Mouse (Mus musculus) stomach, postnatal 0 days (tissue): Measurements from ENCODE around the gene Myrfl. TPM values are rescaled to one million over a fixed set of nuclear protein-coding genes. Genes with fewer than 3 reads are reported as not detected.

Experiments
- ATAC-seq: fragments of 200-750 bp; cut with Nextera tagmentation; 2 replicates; pipeline ENCODE4 v1.8.0; 2017; ENCODE audit not compliant: low FRiP score, low TSS enrichment
- DNase-seq: peaks from one replicate; pipeline ENCODE4 v3.0.0-alpha.2; 2016; ENCODE audit warnings: low spot score
- H3K27ac ChIP-seq: fragments of 300-500 bp; sonication (generic); replicated peaks from 2 replicates; pipeline ENCODE4 v1.5.1; 2014; ENCODE audit warnings: mild to moderate bottlenecking, control low read depth
- H3K27me3 ChIP-seq: fragments of 300-500 bp; sonication (generic); 2 replicates; pipeline ENCODE4 v1.6.1; 2014; ENCODE audit warnings: low read length; ENCODE audit not compliant: control insufficient read depth, insufficient read depth
- H3K36me3 ChIP-seq: fragments of 300-500 bp; sonication (generic); 2 replicates; pipeline ENCODE4 v1.6.1; 2014; ENCODE audit warnings: low read length, mixed read lengths; ENCODE audit not compliant: control insufficient read depth, insufficient read depth
- H3K4me1 ChIP-seq: fragments of 300-500 bp; sonication (generic); replicated peaks from 2 replicates; pipeline ENCODE4 v1.6.1; 2014; ENCODE audit warnings: antibody characterized with exemption; ENCODE audit not compliant: control insufficient read depth, insufficient read depth
- H3K4me2 ChIP-seq: fragments of 300-500 bp; sonication (generic); replicated peaks from 2 replicates; pipeline ENCODE4 v1.6.1; 2014; ENCODE audit warnings: low read depth, mild to moderate bottlenecking, control low read depth, moderate library complexity
- H3K4me3 ChIP-seq: fragments of 300-500 bp; sonication (generic); 2 replicates; pipeline ENCODE4 v1.5.1; 2014; ENCODE audit warnings: low read depth, low read length, control low read depth
- H3K9ac ChIP-seq: fragments of 300-500 bp; sonication (generic); 2 replicates; pipeline ENCODE4 v1.6.1; 2014; ENCODE audit warnings: mild to moderate bottlenecking, low read length, control low read depth, mixed read lengths
- H3K9me3 ChIP-seq: fragments of 300-500 bp; sonication (generic); 2 replicates; pipeline ENCODE4 v1.6.1; 2016; ENCODE audit warnings: low read length; ENCODE audit not compliant: control insufficient read depth
- CTCF ChIP-seq: IDR thresholded peaks from 2 replicates; pipeline ENCODE4 v1.5.1; 2016; ENCODE audit warnings: antibody characterized with exemption, low read depth, mild to moderate bottlenecking, moderate library complexity
- EP300 ChIP-seq: optimal IDR thresholded peaks from 2 replicates; pipeline ENCODE3; 2016; ENCODE audit warnings: antibody characterized with exemption
- WGBS: fragments of 180-500 bp; shearing (Covaris S2); extraction: QIAGEN DNeasy Blood & Tissue Kit; methylation state at CpG from one replicate; pipeline ENCODE4 v1.1.7; 2014; 5-methylcytosine and 5-hydroxymethylcytosine counted together
- polyA plus RNA-seq: library from polyadenylated mRNA; unstranded; fragments of >200 nt; fragmentation: Nextera tagmentation; extraction: Ambion mirVana; gene quantifications from 2 replicates; pipeline ENCODE4 v1.2.1, GENCODE M21; 2015

Myrfl gene
- polyA plus RNA-seq, 1 experiment from 2014 or later, result 0.02 TPM

DNA sequence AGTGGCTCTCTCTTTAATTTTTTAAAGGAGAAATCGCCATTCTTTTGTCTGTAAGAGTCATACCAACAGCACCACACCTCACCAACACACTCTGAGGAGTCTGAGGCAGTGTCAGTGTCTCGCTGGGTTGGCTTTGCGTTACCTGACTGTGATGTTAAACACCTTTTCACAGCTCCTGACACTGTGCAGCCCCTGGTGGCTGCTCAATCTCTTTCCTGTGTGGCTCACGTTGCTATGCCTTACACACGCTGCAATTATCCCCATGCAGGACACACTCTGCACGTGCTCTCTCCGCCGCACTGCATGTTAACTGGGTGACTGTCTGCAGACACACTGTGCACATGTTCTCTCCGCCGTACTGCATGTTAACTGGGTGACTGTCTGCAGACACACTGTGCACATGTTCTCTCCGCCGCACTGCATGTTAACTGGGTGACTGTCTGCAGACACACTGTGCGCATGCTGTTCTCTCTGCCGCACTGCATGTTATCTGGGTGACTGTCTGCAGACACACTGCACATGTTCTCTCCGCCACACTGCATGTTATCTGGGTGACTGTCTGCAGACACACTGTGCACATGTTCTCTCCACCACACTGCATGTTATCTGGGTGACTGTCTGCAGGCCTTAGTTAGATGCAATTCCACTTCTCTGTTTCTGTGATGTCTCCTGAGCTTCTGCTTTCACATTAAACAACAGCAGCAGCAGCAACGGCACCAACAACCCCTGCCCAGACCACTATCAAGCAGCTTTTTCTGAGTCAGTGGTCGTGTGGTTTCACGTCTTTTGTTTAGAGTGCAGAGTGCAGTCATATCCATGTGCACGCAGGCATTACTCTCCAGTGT, 27.2 kb upstream of the Myrfl start:
- H3K4me2 ChIP-seq, result no peak overlapping the region
- no peaks in the 10 kb centered on the region for H3K27me3 ChIP-seq
- peaks cover 2% of the 10 kb centered on the region; the same call in 1 of the 2 replicates for H3K36me3 ChIP-seq
- no peak overlapping the region for H3K9ac ChIP-seq
- no peaks in the 10 kb centered on the region for H3K9me3 ChIP-seq
- no peak for DNase-seq
- no peaks in the 10 kb centered on the region for H3K4me1 ChIP-seq
- WGBS, result 89% methylated on average over 19 of the region's 19 CpGs
- TF ChIP-seq CTCF (no peak), EP300 (no peak)
- no peak for ATAC-seq
- H3K4me3 ChIP-seq, result no peak overlapping the region
- H3K27ac ChIP-seq, result no peak overlapping the region

DNA sequence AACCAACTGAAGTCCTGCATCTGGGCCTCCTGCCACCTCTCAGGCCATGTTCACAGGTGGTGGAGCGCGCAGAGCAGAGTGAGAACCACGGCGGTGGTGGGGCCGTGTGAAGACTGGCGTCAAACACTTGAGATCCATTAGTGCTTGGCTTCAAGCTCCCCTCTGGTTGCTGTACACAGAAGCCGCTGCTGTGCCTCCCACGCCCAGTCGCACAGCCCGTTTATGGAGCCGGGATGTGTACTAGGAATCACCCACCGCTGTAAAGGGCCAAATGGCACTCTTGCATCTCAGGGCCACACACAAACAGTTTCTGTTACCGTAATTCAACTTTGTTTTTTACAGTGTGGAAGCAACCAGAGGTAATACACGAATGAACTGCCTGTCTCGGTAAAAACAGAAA, 25.4 kb upstream of the Myrfl start:
- H3K4me1 ChIP-seq, result no peaks in the 10 kb centered on the region
- ATAC-seq, result no peak
- H3K27me3 ChIP-seq, result no peaks in the 10 kb centered on the region
- no peak for DNase-seq
- H3K36me3 ChIP-seq, result no peaks in the 10 kb centered on the region
- no peak overlapping the region for H3K9ac ChIP-seq
- no peaks in the 10 kb centered on the region for H3K9me3 ChIP-seq
- TF ChIP-seq EP300 (no peak), CTCF (no peak)
- no peak overlapping the region for H3K27ac ChIP-seq
- no peak overlapping the region for H3K4me3 ChIP-seq
- WGBS, result 84% methylated on average over 15 of the region's 15 CpGs
- H3K4me2 ChIP-seq, result no peak overlapping the region

DNA sequence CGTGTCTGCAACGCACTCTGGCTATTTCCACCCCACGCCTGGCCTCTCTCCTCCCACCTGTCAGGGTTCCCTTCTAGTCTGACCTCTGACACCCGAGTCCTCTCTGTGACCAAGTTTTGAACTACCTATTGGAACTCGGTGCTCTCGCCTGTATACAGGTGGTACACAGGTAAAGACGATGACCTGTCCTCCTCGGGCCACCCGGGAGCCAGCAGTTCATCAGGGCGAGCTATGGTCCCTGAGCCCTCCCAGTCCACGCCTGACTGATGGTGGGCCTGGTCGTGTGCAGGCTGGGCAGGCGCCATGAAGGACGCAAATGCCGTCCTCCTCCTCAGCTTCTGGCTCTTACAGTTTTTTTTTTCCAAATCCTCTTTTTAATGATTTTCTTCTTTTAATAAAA, 24.7 kb upstream of the Myrfl start:
- no peaks in the 10 kb centered on the region for H3K4me1 ChIP-seq
- ATAC-seq, result no peak
- H3K9ac ChIP-seq, result no peak overlapping the region
- H3K27me3 ChIP-seq, result no peaks in the 10 kb centered on the region
- H3K9me3 ChIP-seq, result no peaks in the 10 kb centered on the region
- H3K27ac ChIP-seq, result no peak overlapping the region
- H3K36me3 ChIP-seq, result no peaks in the 10 kb centered on the region
- H3K4me3 ChIP-seq, result no peak overlapping the region
- no peak for DNase-seq
- TF ChIP-seq CTCF (no peak), EP300 (no peak)
- 87% methylated on average over 15 of the region's 15 CpGs for WGBS
- no peak overlapping the region for H3K4me2 ChIP-seq

DNA sequence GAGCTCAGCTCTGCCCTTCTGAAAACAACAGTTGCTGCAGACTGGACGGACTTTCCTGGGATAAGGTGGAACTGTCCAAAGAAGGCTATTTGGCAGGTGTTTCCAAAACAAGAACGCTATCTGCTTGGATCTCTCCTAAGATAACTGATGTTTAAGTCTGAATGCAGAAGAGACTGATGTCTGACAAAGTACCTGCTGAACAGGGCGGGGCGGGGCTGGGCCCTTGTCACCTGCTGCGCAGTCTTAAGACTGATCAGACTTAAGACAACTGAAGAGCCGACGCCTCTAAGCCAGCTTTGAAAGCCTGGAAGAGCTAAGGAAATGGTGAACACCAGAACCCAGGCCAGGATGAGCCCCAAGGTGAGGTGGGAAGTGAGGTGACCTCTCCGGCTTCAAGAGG, 23.9 kb upstream of the Myrfl start:
- TF ChIP-seq CTCF (no peak), EP300 (no peak)
- no peak overlapping the region for H3K4me3 ChIP-seq
- DNase-seq (no peak), ATAC-seq (no peak)
- H3K4me2 ChIP-seq, result no peak overlapping the region
- H3K9ac ChIP-seq, result no peak overlapping the region
- H3K4me1 ChIP-seq, result no peaks in the 10 kb centered on the region
- WGBS, result 75% methylated on average over 8 of the region's 8 CpGs
- no peaks in the 10 kb centered on the region for H3K27me3 ChIP-seq
- no peaks in the 10 kb centered on the region for H3K36me3 ChIP-seq
- no peak overlapping the region for H3K27ac ChIP-seq
- H3K9me3 ChIP-seq, result no peaks in the 10 kb centered on the region

DNA sequence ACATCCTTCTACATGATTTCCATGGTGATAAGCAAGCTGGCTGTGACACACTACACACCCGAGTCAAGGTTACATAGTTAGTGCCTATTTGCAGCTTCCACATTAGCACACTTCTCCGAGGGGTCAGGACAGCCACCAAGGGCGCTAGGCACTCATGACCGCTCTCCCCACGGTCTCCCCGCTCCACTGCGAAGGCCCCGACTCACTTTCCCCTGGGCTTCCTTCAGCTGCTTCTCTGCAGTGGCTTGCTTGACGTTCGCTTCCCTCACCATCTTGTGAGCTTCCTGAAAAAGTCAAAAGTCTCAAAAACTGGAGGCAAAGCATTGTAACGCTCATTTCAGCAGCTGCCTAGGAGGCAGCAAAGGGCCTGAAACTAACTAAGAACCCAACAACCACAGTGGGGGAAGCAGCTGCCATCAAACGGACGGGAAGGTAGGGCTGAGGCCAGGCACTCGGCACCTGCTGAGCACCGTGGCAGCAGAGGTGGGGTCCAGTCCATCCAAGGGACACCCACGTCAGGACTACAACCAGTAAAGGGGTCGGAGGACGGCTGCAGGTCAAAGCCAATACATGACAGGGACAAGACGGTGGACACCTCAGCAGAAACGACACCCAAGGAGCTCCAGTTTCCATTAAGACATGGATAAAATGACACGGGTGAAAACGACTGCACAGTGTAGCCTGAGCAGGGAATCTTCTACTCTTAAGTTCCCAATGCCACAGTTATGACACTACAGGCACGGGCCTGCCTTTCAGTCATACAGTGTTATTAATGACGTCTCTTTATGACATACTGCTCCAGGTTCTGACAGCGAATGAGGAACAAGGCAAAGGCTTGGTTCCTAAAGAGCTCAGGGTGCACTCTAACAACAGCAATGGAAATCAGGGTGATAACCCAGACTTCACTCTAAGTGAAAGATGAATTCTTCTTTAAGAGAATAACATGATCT, 22.9 kb upstream of the Myrfl start:
- H3K4me2 ChIP-seq, result no peak overlapping the region
- H3K9ac ChIP-seq, result no peak overlapping the region
- no peaks in the 10 kb centered on the region for H3K9me3 ChIP-seq
- no peak for DNase-seq
- no peaks in the 10 kb centered on the region for H3K36me3 ChIP-seq
- no peaks in the 10 kb centered on the region for H3K4me1 ChIP-seq
- no peaks in the 10 kb centered on the region for H3K27me3 ChIP-seq
- no peak for ATAC-seq
- no peak overlapping the region for H3K27ac ChIP-seq
- 86% methylated on average over 25 of the region's 25 CpGs for WGBS
- TF ChIP-seq EP300, result no peak
- TF ChIP-seq CTCF, result no peak
- H3K4me3 ChIP-seq, result no peak overlapping the region

DNA sequence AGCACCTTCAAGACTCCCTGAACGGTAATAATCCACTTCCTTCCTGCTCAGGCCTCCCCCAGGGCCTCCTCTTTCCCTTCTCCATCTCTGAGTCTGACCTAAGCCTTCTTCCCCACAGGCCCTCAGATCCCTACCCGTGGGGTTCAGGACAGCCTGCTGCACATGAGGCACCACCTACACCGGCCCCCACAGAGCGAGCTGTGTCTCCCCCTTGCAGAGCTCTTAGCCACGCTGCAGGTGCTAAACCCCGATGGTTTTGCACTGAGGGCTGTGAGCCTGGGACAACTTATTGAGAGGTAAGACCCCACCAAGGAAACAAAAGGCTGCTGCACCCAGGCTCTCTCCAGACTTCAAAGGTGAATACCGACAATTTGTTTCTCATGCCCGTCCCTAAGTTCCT, 19.9 kb upstream of the Myrfl start:
- TF ChIP-seq EP300 (no peak), CTCF (no peak)
- Histone ChIP-seq H3K27me3 (no peaks in the 10 kb centered on the region), H3K9me3 (no peaks in the 10 kb centered on the region), H3K4me2 (no peak overlapping the region), H3K27ac (no peak overlapping the region), H3K4me3 (no peak overlapping the region), H3K4me1 (no peaks in the 10 kb centered on the region), H3K9ac (no peak overlapping the region), H3K36me3 (peaks cover 3% of the 10 kb centered on the region; the same call in 1 of the 2 replicates)
- no peak for ATAC-seq
- 80% methylated on average over 8 of the region's 8 CpGs for WGBS
- no peak for DNase-seq
